Mouse (Mus musculus) urinary bladder, adult 18-20 months (tissue): ENCODE measurements around the gene Gm21870.
"Not testable (repeated sequence)": the region's sequence is repeated elsewhere in the genome, so short reads cannot be mapped to it uniquely, and the experiment has no call there.

Experiments used
- DNase-seq, 2 experiments: peaks; one replicate each; pipeline ENCODE4 v3.0.0; 2022; ENCODE audit warnings: low spot score in 2 of 2, mixed read lengths in 2 of 2

Gene Gm21870

GRCm38 (mm10) chrX:33986716-33987115 lies at the start of gene Gm21870:
TSS of gene Gm21870 (minus strand) at chrX:33986816.
- DNase-seq = not testable (repeated sequence)

- DNase-seq = not testable (repeated sequence)
Measured at GRCm38 (mm10) chrX:33956440-33956839, 30.2 kb downstream of the Gm21870 start, which contains the start of gene Btbd35f6. TSS of gene Btbd35f6 (minus strand) at chrX:33956540.
